In the genomic region with DNA sequence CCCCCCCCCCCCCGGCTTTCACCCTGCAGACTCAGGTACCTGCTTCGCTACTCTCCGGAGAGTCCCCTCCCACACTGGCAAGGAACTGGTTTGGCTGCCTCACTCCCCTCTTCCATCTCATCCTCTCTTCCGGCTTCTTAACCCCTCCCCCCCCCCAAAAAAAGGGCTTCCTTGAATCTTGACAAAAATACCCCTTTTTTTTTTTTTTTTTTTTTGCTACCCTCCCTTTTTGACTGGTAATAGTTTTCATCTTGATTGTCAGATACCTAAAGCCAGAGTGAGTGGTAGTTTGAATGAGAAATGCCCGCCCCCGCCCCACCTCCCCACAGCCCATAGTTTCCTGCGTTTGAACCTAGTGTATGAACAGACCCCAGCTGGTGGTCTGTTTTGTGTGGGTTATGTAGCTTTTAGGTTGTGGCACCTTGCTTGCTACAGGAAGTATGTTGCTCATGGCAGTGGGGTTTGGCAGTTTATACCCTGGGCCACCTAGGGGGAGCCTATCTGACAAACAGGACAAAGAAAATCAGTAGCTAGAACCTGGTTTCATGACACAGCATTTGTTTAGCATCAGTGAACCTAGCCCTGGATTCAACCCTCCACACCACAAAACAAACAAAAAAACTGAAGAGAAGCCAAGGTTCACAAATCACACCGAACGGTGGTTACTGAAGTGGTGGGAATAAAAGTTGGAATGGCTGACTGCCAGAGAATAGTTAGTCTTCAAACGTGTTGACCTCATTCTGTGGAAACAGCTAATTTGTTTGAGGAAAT, we compare ENCODE assay signal across 8 mouse cellular contexts. TPM values are rescaled to one million over a fixed set of nuclear protein-coding genes. Genes with fewer than 3 reads are reported as not detected.
DNase-seq lines count a peak whose midpoint lies in the region; ATAC-seq and TF ChIP-seq lines count a peak whose summit lies in the region.

No protein-coding gene starts in this region.

- ATAC-seq in hindbrain, postnatal 0 days, result no peak
- no peak for ATAC-seq in liver, embryonic 13.5 days (ENCODE audit: low read depth)
- no peak for ATAC-seq in neural tube, embryonic 15.5 days (ENCODE audit: low FRiP score)

- peak overlapping the region; percentile 69 for H3K4me2 ChIP-seq in hindbrain, postnatal 0 days (ENCODE audit: low read depth, low read length)
- H3K4me2 ChIP-seq in liver, embryonic 13.5 days, result peak overlapping the region; percentile 80
- H3K4me2 ChIP-seq in neural tube, embryonic 15.5 days, result peak overlapping the region; percentile 76

- no peaks in the 10 kb centered on the region for H3K9me3 ChIP-seq in hindbrain, postnatal 0 days (ENCODE audit: low read length)
- H3K9me3 ChIP-seq in liver, embryonic 13.5 days (replicated peaks), result no peaks in the 10 kb centered on the region
- H3K9me3 ChIP-seq in neural tube, embryonic 15.5 days (replicated peaks), result no peaks in the 10 kb centered on the region

- peak; percentile 22 for DNase-seq in embryo, embryonic 11 days
- DNase-seq in embryo, embryonic 9.5 days (ENCODE audit: extremely low spot score), result no peak
- DNase-seq in hindbrain, postnatal 0 days (ENCODE audit: low spot score), result no peak
- no peak for DNase-seq in liver, embryonic 13.5 days
- DNase-seq in adrenal gland, postnatal 10 days, result no peak
- no peak for DNase-seq in gastrocnemius, postnatal 4 days (ENCODE audit: low spot score in 2 of 2)

- peaks cover 11% of the 10 kb centered on the region for H3K4me1 ChIP-seq in bone marrow macrophage, adult 2 months (ENCODE audit: control insufficient read depth, insufficient read depth, low read length)
- H3K4me1 ChIP-seq in hindbrain, postnatal 0 days (ENCODE audit: insufficient read depth, low read length), result peaks cover 24% of the 10 kb centered on the region
- H3K4me1 ChIP-seq in liver, embryonic 13.5 days (replicated peaks), result peaks cover 60% of the 10 kb centered on the region
- peaks cover 43% of the 10 kb centered on the region for H3K4me1 ChIP-seq in neural tube, embryonic 15.5 days

- no peaks in the 10 kb centered on the region for H3K27me3 ChIP-seq in hindbrain, postnatal 0 days (ENCODE audit: insufficient read depth, low read length)
- H3K27me3 ChIP-seq in liver, embryonic 13.5 days, result peaks cover 21% of the 10 kb centered on the region
- peaks cover 18% of the 10 kb centered on the region; the same call in 1 of the 2 replicates for H3K27me3 ChIP-seq in neural tube, embryonic 15.5 days (replicated peaks)

- H3K27ac ChIP-seq in bone marrow macrophage, adult 2 months (ENCODE audit: insufficient read depth, low read depth, low read length), result peak overlapping the region; percentile 98
- H3K27ac ChIP-seq in hindbrain, postnatal 0 days, result no peak overlapping the region
- H3K27ac ChIP-seq in liver, embryonic 13.5 days, result peak overlapping the region; percentile 86
- H3K27ac ChIP-seq in neural tube, embryonic 15.5 days (replicated peaks), result 0 out of 2 replicates have a peak overlapping the region, but pooled peaks have one; percentile 89

- no peak for TF ChIP-seq POLR2A in bone marrow macrophage, adult 2 months (IDR thresholded peaks at IDR 0.05; ENCODE audit: borderline replicate concordance, low read depth, low read length)

- H3K4me3 ChIP-seq in bone marrow macrophage, adult 2 months (ENCODE audit: insufficient read depth, low read length), result peak overlapping the region; percentile 78
- no peak overlapping the region for H3K4me3 ChIP-seq in hindbrain, postnatal 0 days (ENCODE audit: low read length)
- peak overlapping the region; percentile 67 for H3K4me3 ChIP-seq in liver, embryonic 13.5 days (replicated peaks)
- peak overlapping the region; percentile 32; the same call in 1 of the 2 replicates for H3K4me3 ChIP-seq in neural tube, embryonic 15.5 days (replicated peaks)

- 20% methylated on average over 9 of the region's 10 CpGs for WGBS in hindbrain, postnatal 0 days
- 17% methylated on average over 9 of the region's 10 CpGs for WGBS in liver, embryonic 13.5 days (ENCODE audit: insufficient replicate concordance)
- WGBS in neural tube, embryonic 15.5 days, result 24% methylated on average over 10 of the region's 10 CpGs

- no peak for TF ChIP-seq CTCF in bone marrow macrophage, adult 2 months (IDR thresholded peaks at IDR 0.05; ENCODE audit: low read depth, low read length)
- 0 out of 2 replicates have a peak, but pooled peaks have one; percentile 2 for TF ChIP-seq CTCF in hindbrain, postnatal 0 days (IDR thresholded peaks at IDR 0.05; ENCODE audit: low read depth)

- H3K36me3 ChIP-seq in hindbrain, postnatal 0 days (ENCODE audit: insufficient read depth, low read length), result no peaks in the 10 kb centered on the region
- no peaks in the 10 kb centered on the region for H3K36me3 ChIP-seq in liver, embryonic 13.5 days
- no peaks in the 10 kb centered on the region for H3K36me3 ChIP-seq in neural tube, embryonic 15.5 days

- H3K9ac ChIP-seq in hindbrain, postnatal 0 days (replicated peaks; ENCODE audit: low read length), result no peak overlapping the region
- H3K9ac ChIP-seq in liver, embryonic 13.5 days, result peak overlapping the region; percentile 79
- no peak overlapping the region for H3K9ac ChIP-seq in neural tube, embryonic 15.5 days (replicated peaks)

RNA-seq across cellular contexts. Expression of gene Gstt2, which starts 1.3 kb away (rescaled TPM):
- polyA plus RNA-seq in bone marrow macrophage, adult 2 months (2012; ENCODE audit: insufficient read depth, insufficient read length, missing spikeins), result 17.2 and 18.8 TPM in 2 replicates
- total RNA-seq in hindbrain, postnatal 0 days (2014; rRNA removed), result 2.1 and 10.2 TPM in 2 replicates
- polyA plus RNA-seq in hindbrain, postnatal 0 days (2015; fragmentation: Nextera tagmentation; extraction: Ambion mirVana), result 9.3 and 11.1 TPM in 2 replicates
- 35.3 and 39.2 TPM in 2 replicates for polyA plus RNA-seq in liver, embryonic 13.5 days (2015; fragmentation: Nextera tagmentation; extraction: Ambion mirVana)
- polyA plus RNA-seq in neural tube, embryonic 15.5 days (2015; fragmentation: Nextera tagmentation; extraction: Ambion mirVana), result 6.3 and 16.2 TPM in 2 replicates
- total RNA-seq in adrenal gland, postnatal 10 days (2021), result 10 to 100 TPM; 38.2 to 45.8 TPM
- total RNA-seq in gastrocnemius, postnatal 4 days (2021), result 1 to 10 TPM; 7.6 to 9.2 TPM

RNA-seq across cellular contexts. Expression of gene Gstt4, which starts 13.6 kb away (rescaled TPM):
- polyA plus RNA-seq in bone marrow macrophage, adult 2 months (2012; ENCODE audit: insufficient read depth, insufficient read length, missing spikeins), result not detected in 2 replicates
- not detected in 2 replicates for total RNA-seq in hindbrain, postnatal 0 days (2014; rRNA removed)
- polyA plus RNA-seq in hindbrain, postnatal 0 days (2015; fragmentation: Nextera tagmentation; extraction: Ambion mirVana), result not detected in 2 replicates
- not detected in 2 replicates for polyA plus RNA-seq in liver, embryonic 13.5 days (2015; fragmentation: Nextera tagmentation; extraction: Ambion mirVana)
- not detected in 2 replicates for polyA plus RNA-seq in neural tube, embryonic 15.5 days (2015; fragmentation: Nextera tagmentation; extraction: Ambion mirVana)
- 1 to 10 TPM in 1 of 2 experiments, under 1 TPM in 1; 0.36 to 1.0 TPM for total RNA-seq in adrenal gland, postnatal 10 days (2021)
- total RNA-seq in gastrocnemius, postnatal 4 days (2021), result not detected

RNA-seq across cellular contexts. Expression of gene Mif, which starts 24.1 kb away (rescaled TPM):
- 181 and 195 TPM in 2 replicates for polyA plus RNA-seq in bone marrow macrophage, adult 2 months (2012; ENCODE audit: insufficient read depth, insufficient read length, missing spikeins)
- total RNA-seq in hindbrain, postnatal 0 days (2014; rRNA removed), result 1,072 and 1,222 TPM in 2 replicates
- polyA plus RNA-seq in hindbrain, postnatal 0 days (2015; fragmentation: Nextera tagmentation; extraction: Ambion mirVana), result 1,792 and 1,891 TPM in 2 replicates
- polyA plus RNA-seq in liver, embryonic 13.5 days (2015; fragmentation: Nextera tagmentation; extraction: Ambion mirVana), result 877 and 1,047 TPM in 2 replicates
- 1,840 and 1,880 TPM in 2 replicates for polyA plus RNA-seq in neural tube, embryonic 15.5 days (2015; fragmentation: Nextera tagmentation; extraction: Ambion mirVana)
- 100 to 1,000 TPM; 267 to 281 TPM for total RNA-seq in adrenal gland, postnatal 10 days (2021)
- 100 to 1,000 TPM; 164 TPM for total RNA-seq in gastrocnemius, postnatal 4 days (2021)

RNA-seq across cellular contexts. Expression of gene Gstt1, which starts 37.6 kb away (rescaled TPM):
- polyA plus RNA-seq in bone marrow macrophage, adult 2 months (2012; ENCODE audit: insufficient read depth, insufficient read length, missing spikeins), result 1.4 and 4.1 TPM in 2 replicates
- 38.1 and 39.3 TPM in 2 replicates for total RNA-seq in hindbrain, postnatal 0 days (2014; rRNA removed)
- polyA plus RNA-seq in hindbrain, postnatal 0 days (2015; fragmentation: Nextera tagmentation; extraction: Ambion mirVana), result 20.8 and 24.4 TPM in 2 replicates
- 49.2 and 50.2 TPM in 2 replicates for polyA plus RNA-seq in liver, embryonic 13.5 days (2015; fragmentation: Nextera tagmentation; extraction: Ambion mirVana)
- polyA plus RNA-seq in neural tube, embryonic 15.5 days (2015; fragmentation: Nextera tagmentation; extraction: Ambion mirVana), result 9.6 and 13.8 TPM in 2 replicates
- total RNA-seq in adrenal gland, postnatal 10 days (2021), result 10 to 100 TPM; 60.2 to 60.4 TPM
- 10 to 100 TPM; 10.2 to 11.8 TPM for total RNA-seq in gastrocnemius, postnatal 4 days (2021)

RNA-seq across cellular contexts. Expression of gene Gstt3, which starts 54.7 kb away (rescaled TPM):
- polyA plus RNA-seq in bone marrow macrophage, adult 2 months (2012; ENCODE audit: insufficient read depth, insufficient read length, missing spikeins), result 12.1 and 13.1 TPM in 2 replicates
- total RNA-seq in hindbrain, postnatal 0 days (2014; rRNA removed), result 1.8 and 3.2 TPM in 2 replicates
- polyA plus RNA-seq in hindbrain, postnatal 0 days (2015; fragmentation: Nextera tagmentation; extraction: Ambion mirVana), result 2.8 and 4.2 TPM in 2 replicates
- polyA plus RNA-seq in liver, embryonic 13.5 days (2015; fragmentation: Nextera tagmentation; extraction: Ambion mirVana), result 8.0 and 10.3 TPM in 2 replicates
- 1.3 and 5.3 TPM in 2 replicates for polyA plus RNA-seq in neural tube, embryonic 15.5 days (2015; fragmentation: Nextera tagmentation; extraction: Ambion mirVana)
- total RNA-seq in adrenal gland, postnatal 10 days (2021), result 10 to 100 TPM; 18.7 to 21.5 TPM
- total RNA-seq in gastrocnemius, postnatal 4 days (2021), result 1 to 10 TPM; 5.4 to 6.8 TPM
